Mouse (Mus musculus): ENCODE data around the gene Ace.

DNA sequence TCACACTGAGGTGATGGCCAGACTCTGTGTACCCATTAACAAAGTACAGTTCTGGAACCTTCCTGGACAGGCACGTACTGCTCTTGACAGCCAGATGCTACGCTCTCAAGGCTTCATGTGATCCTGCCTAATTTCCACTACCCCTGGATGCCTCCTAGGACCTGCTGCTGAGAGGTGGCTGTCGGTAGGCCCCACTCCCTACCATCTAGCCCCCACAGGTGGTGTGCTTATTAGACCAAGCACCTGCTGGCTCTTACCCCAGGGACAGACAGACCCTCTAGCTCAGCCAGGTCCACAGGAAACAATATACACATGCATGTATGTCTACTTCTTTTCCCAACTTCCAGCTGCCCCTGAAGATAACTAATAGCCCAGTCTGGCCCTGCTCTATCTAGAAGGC, 30.8 kb upstream of the Ace start:
- TF ChIP-seq CTCF (IDR thresholded peaks at IDR 0.05) (no peak), POLR2A (IDR thresholded peaks at IDR 0.05; ENCODE audit: insufficient read depth, low read depth, low read length) (no peak)
